Mouse (Mus musculus): ENCODE results near the gene Bicdl2.

GRCm38 (mm10) chr17:23681086-23681485 is 20.8 kb downstream of the Bicdl2 start:
- no peak for TF ChIP-seq CTCF (IDR thresholded peaks at IDR 0.05; ENCODE audit: low read depth)
- no peak for TF ChIP-seq EP300 (optimal IDR thresholded peaks at IDR 0.05)
